Mouse (Mus musculus) ES-Bruce4 (cell line): Measurements from ENCODE around the gene Traf7. TPM values are rescaled to one million over a fixed set of nuclear protein-coding genes. Genes with fewer than 3 reads are reported as not detected.

Source experiments
- H3K27ac ChIP-seq: 2 replicates; pipeline ENCODE4 v1.5.1; 2012; ENCODE audit warnings: low read length, inconsistent platforms; ENCODE audit not compliant: insufficient read depth
- H3K27me3 ChIP-seq: 2 replicates; pipeline ENCODE4 v1.6.1; 2012; ENCODE audit warnings: mild to moderate bottlenecking, low read length, inconsistent platforms; ENCODE audit not compliant: control insufficient read depth, poor library complexity, insufficient read depth, severe bottlenecking
- H3K36me3 ChIP-seq: 2 replicates; pipeline ENCODE4 v1.6.1; 2012; ENCODE audit warnings: inconsistent platforms, mild to moderate bottlenecking, low read length, moderate library complexity; ENCODE audit not compliant: control insufficient read depth, poor library complexity, insufficient read depth, severe bottlenecking
- H3K4me1 ChIP-seq: one replicate; pipeline ENCODE4 v1.8.1; 2011; ENCODE audit warnings: low read length; ENCODE audit not compliant: control insufficient read depth, insufficient read depth
- H3K4me3 ChIP-seq: 2 replicates; pipeline ENCODE4 v1.5.1; 2011; ENCODE audit warnings: low read depth, mild to moderate bottlenecking, low read length
- H3K9ac ChIP-seq: 2 replicates; pipeline ENCODE4 v1.6.1; 2012; ENCODE audit warnings: low read depth, mild to moderate bottlenecking, inconsistent platforms; ENCODE audit not compliant: poor library complexity, severe bottlenecking
- H3K9me3 ChIP-seq: replicated peaks from 2 replicates; pipeline ENCODE4 v1.6.1; 2012; ENCODE audit warnings: mild to moderate bottlenecking, low read length, inconsistent platforms; ENCODE audit not compliant: control insufficient read depth, poor library complexity, insufficient read depth, severe bottlenecking
- CTCF ChIP-seq: IDR thresholded peaks from one replicate; pipeline ENCODE4 v1.8.1; 2011; ENCODE audit warnings: low read depth, low read length
- EP300 ChIP-seq: IDR thresholded peaks from 2 replicates; pipeline ENCODE4 v1.6.1; 2011; ENCODE audit warnings: low read depth, low read length; ENCODE audit not compliant: insufficient read depth
- POLR2A ChIP-seq: IDR thresholded peaks from one replicate; pipeline ENCODE4 v1.8.1; 2011; ENCODE audit warnings: low read length; ENCODE audit not compliant: insufficient read depth
- polyA plus RNA-seq: library from polyadenylated mRNA; stranded (reverse); fragments of >200 nt; gene quantifications from 2 replicates; pipeline ENCODE4 v1.2.4, GENCODE M21; 2011; ENCODE audit warnings: low read depth; ENCODE audit not compliant: missing spikeins, insufficient read depth, insufficient read length

Gene Traf7
- polyA plus RNA-seq, 1 experiment, result 145 TPM

DNA sequence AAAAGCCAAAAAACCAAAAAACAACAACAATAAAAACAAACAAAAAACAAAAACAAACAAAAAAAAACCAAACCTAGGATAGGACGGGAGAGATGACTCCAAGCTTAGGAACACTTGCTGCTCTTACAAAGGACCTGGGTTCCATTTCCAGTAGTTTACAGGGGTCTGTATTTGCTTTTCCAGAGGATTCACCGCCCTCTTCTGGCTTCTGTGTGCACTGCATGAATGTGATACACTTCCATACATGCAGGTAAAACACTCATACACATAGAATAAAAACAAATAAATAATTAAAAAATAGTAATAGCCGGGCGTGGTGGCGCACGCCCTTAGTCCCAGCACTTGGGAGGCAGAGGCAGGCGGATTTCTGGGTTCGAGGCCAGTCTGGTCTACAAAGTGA lies 11.2 kb upstream of the Traf7 start:
- Histone ChIP-seq H3K9me3 (no peaks in the 10 kb centered on the region), H3K27me3 (no peaks in the 10 kb centered on the region), H3K9ac (no peak overlapping the region), H3K36me3 (no peaks in the 10 kb centered on the region), H3K4me3 (no peak overlapping the region), H3K4me1 (no peaks in the 10 kb centered on the region), H3K27ac (no peak overlapping the region)
- no peak for TF ChIP-seq EP300
- TF ChIP-seq CTCF, result no peak
- TF ChIP-seq POLR2A, result no peak

DNA sequence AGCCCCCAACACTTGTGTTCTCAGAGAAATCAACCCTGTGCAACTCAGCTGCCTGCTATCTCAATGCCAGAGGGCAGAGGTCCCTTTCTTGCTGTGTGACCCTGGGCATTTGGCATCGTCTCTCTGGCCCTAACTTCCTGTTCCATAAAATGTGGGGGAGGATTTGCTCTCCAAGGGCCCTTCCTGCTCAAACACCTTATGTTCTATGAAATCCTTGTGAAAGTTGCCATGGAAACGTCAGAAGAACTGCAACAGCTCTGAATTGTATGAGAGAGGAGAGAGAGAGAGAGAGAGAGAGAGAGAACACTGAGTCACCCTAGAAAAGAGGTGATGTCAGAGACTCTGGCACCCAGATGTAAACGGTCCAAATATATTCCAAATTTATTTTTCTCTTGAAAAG lies 9.8 kb upstream of the Traf7 start:
- Histone ChIP-seq H3K27ac (no peak overlapping the region), H3K9ac (no peak overlapping the region), H3K36me3 (no peaks in the 10 kb centered on the region), H3K4me1 (no peaks in the 10 kb centered on the region), H3K27me3 (no peaks in the 10 kb centered on the region), H3K4me3 (no peak overlapping the region), H3K9me3 (no peaks in the 10 kb centered on the region)
- TF ChIP-seq POLR2A (no peak), EP300 (no peak), CTCF (no peak)

DNA sequence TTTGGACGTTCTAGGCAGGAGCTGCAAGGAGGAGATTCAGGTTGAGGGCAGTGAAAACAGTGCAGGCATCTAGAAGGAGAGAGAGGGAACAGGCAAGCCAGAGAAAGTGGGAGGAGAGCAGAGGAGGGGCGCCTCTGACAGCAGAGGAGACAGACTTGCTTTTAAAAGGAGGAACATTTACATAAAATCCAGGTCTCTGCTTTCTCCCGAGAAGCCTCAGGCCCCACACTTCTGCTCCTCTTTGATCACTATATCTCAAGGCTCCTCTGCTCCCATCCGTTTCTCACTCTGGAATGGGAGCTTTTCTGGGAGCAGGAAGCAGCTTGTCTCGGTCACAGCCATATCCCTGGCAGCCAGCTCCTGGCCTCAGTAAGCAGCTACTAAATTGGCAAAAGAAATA lies 7.6 kb upstream of the Traf7 start:
- Histone ChIP-seq H3K9ac (no peak overlapping the region), H3K4me3 (no peak overlapping the region), H3K4me1 (no peaks in the 10 kb centered on the region), H3K27ac (no peak overlapping the region), H3K36me3 (peaks cover 7% of the 10 kb centered on the region), H3K27me3 (no peaks in the 10 kb centered on the region), H3K9me3 (no peaks in the 10 kb centered on the region)
- no peak for TF ChIP-seq POLR2A
- TF ChIP-seq EP300, result no peak
- no peak for TF ChIP-seq CTCF

DNA sequence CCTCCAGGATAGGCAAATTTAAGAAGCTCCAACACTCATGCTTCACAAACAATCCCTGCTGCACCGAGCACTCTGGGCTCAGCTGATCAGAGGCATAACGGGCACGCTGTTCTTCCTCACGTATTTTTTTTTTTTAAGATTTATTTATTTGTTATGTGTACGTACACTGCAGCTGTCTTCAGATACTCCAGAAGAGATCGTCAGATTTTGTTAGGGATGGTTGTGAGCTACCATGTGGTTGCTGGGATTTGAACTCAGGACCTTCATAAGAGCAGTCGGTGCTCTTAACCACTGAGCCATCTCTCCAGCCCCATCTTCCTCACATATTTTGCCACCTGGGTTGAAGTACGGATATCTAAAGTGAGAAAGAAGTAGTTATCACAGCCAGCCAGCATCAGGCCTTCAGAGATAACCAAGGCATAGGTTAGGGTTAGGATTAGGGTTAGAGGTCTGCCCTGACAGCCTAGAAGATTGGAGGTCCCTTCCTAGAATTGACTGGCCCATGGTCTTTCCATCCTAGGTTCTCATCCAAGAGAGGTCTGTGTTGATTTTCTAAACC lies 6.5 kb upstream of the Traf7 start, which contains the start of gene Rab26:
Gene Rab26, minus strand, starts transcription at position 51 of the 559 bp plus-strand sequence.
- H3K9ac ChIP-seq, result peak within 1 kb of the TSS; percentile 29
- no peaks in the 10 kb centered on the region for H3K4me1 ChIP-seq

DNA sequence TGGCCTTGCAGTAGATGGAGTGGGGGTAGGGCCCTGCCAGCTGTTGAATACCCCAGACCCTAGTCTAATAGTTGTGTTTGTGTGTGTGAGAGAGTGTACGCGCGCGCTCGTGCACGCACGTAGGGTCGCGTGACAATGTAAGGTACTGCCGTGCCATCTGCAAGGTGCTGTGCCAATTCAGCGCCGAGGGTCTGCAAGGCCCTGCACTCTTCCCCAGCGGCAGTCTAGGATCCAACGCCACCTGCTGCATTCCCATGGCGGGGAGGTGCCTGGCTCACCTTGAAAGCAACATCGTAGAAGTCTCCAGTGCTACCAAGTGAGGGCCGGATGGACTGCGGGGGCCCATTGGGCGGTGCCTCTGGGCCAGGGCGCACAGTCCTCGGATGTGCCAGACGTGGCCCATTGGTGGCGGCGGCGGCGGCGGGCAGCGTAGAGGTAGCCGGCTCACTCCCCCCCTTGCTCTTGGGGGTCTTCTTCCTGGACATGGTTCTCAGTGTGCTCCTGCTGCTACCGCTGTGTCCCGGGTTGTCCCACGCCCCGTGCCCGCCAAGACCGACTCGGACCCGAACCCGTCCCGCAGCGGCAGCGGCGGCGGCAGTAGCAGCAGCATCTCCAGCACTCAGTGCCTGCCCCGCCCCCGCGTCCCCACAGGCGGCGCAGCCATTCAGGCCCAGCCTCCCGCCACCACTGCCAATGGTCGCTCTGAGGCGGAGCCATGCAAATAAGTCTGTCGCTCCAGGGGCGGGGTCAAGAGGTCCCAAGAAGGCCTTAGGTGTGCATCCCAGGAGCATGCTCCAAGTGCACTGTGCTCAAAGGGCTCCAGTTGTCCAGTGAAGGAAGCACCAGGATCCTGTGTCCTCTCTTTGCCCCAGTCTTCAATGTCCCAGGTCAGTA lies 5.6 kb upstream of the Traf7 start:
- no peak for TF ChIP-seq EP300
- no peak for TF ChIP-seq CTCF
- peak; percentile 43 for TF ChIP-seq POLR2A
- H3K27me3 ChIP-seq, result no peaks in the 10 kb centered on the region
- no peak overlapping the region for H3K27ac ChIP-seq
- peak overlapping the region; percentile 29 for H3K9ac ChIP-seq
- peak overlapping the region; percentile 69 for H3K4me3 ChIP-seq
- no peaks in the 10 kb centered on the region for H3K9me3 ChIP-seq
- no peaks in the 10 kb centered on the region for H3K4me1 ChIP-seq
- peaks cover 26% of the 10 kb centered on the region for H3K36me3 ChIP-seq

More for the DNA sequence above, 6.5 kb upstream of the Traf7 start, which contains the start of gene Rab26:
- Histone ChIP-seq H3K4me3 (peak within 1 kb of the TSS; percentile 69), H3K9me3 (no peaks in the 10 kb centered on the region), H3K36me3 (peaks cover 17% of the 10 kb centered on the region), H3K27ac (no peak within 1 kb of the TSS), H3K27me3 (no peaks in the 10 kb centered on the region)
- TF ChIP-seq EP300, result no peak

DNA sequence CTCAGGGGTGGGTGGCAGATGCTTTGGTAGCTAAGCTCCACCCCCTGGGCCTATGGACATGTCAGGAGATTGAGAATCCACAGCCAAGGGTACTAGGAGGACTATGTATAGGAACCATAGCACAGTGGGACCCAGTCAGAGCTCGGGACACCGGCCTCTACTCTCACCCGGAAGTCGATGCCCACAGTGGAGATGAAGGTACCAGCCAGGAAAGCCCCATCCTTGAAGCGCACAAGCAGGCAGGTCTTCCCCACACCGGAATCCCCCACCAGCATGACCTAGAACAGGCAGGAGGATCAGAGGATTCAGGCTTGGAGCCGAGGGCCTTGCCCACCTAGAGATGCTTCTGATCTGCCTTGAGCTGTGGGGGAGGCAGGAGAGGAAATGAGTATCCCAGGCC lies 4.3 kb upstream of the Traf7 start:
- H3K4me1 ChIP-seq, result no peaks in the 10 kb centered on the region

More for the DNA sequence above, 4.3 kb upstream of the Traf7 start:
- H3K9me3 ChIP-seq, result no peaks in the 10 kb centered on the region
- TF ChIP-seq EP300, result no peak
- TF ChIP-seq POLR2A, result no peak
- TF ChIP-seq CTCF, result no peak
- no peaks in the 10 kb centered on the region for H3K27me3 ChIP-seq
- H3K27ac ChIP-seq, result peak overlapping the region; percentile 2; the same call in 1 of the 2 replicates
- H3K4me3 ChIP-seq, result no peak overlapping the region
- H3K9ac ChIP-seq, result 0 out of 2 replicates have a peak overlapping the region, but pooled peaks have one; percentile 29
- peaks cover 27% of the 10 kb centered on the region for H3K36me3 ChIP-seq
